Mouse (Mus musculus): ENCODE data around the gene Zfp106.

DNA sequence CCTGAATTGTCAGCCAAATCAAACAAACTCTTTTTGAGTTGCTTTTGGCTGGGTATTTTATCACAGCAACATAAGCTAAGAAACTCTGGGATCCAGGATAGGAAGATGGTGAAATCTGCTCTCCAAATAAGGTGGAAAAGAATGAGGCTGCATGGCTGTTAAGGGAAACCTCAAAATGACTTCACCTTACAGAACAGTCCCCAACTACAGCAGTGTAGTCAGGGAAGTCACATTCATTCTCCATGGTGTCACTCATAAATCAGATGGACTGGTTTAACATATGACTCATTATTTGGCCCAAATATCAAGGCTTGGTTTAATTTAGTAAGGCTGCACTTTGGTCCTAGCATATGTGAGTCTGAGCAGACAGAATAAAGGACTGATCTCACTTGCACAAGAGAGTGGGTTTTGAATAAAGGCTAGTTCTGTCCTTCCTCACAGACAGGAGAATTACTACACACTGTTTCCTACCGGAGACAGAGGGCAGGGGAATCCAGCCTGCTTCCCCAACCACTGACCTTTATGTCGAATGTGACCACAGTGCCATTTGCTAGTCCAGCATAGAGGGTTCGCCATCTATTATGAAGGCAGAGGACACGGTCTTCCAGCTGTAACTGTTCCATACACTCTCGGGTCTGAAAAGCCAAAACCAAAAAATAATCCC is 45.0 kb downstream of the Zfp106 start:
- TF ChIP-seq CTCF (IDR thresholded peaks at IDR 0.05; ENCODE audit: control insufficient read depth, insufficient read depth, insufficient replicate concordance, low read depth, low read length) (no peak), POLR2A (IDR thresholded peaks at IDR 0.05; ENCODE audit: control insufficient read depth, low read depth, low read length) (no peak)

All from testis, adult 2 months (tissue).